Mouse (Mus musculus) right cerebral cortex, postnatal 10 days (tissue): ENCODE measurements around the gene Olfr1265.

Source experiments
- DNase-seq, 2 experiments: peaks; one replicate each; pipeline ENCODE4 v3.0.0; 2021; ENCODE audit warnings: low spot score in 2 of 2

Olfr1265 gene

DNA sequence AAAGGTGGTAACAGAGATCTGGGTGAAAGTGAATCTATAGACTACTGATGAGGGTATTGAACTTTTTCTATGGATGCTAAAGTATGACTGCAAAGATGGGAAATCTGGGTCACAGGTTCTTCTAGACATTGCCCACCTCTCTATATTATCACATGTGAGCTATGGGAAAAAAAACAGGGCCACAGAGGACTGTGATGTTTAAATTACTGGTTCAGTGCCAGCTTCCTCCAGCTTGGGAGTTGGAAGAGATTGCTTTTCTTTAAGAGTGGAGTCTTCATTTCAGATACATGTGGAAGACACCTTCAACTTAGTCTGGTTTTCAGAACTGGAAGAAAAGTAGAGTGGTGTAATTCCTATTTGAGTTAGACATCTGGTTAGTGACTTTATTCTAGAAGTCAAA lies at the start of gene Olfr1265:
Olfr1265 (plus strand) TSS at position 301 of the 400 bp plus-strand sequence.
- no peak for DNase-seq

DNA sequence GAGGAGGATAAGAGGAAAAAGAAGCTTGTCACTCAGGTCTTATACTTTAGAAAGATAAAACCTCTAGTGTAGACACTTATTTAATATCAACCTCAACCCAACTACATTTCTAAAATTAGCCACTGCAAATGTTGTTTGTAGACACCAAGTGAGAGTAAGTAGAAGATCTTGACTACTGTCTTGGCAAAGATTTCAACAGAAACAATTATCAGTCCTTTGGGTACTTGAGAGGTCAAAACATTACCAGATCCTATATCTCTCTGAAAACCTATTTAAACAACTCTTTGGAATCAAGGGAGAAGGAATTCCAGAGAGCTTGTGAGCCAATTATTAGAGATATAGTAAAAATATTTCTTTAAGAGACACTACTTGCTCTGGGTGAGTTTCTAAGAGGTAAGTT lies 44.2 kb upstream of the Olfr1265 start, which contains the start of gene Olfr1261:
Olfr1261 (plus strand) TSS at position 301 of the 400 bp plus-strand sequence.
- no peak for DNase-seq

DNA sequence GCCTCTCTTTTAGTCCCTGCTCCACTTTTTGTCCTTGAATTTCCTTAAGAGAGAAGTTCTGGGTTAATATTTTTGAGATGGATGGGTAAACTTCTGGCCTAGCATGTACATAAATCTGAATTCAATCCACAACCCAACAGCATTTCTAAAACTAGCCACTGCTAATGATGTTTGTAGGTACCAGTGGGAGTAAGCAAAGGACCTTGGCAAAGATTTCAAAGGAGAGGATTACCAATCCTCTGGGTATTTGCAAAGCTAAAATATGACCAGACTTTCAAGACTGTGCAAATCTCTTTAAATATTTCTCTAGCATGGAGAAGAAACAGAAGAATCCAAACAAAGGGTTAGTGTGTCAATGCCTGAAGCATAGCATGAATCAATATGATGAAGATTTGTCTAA lies 35.3 kb upstream of the Olfr1265 start, which contains the start of gene Olfr1262:
Olfr1262 (plus strand) TSS at position 301 of the 400 bp plus-strand sequence.
- no peak for DNase-seq

DNA sequence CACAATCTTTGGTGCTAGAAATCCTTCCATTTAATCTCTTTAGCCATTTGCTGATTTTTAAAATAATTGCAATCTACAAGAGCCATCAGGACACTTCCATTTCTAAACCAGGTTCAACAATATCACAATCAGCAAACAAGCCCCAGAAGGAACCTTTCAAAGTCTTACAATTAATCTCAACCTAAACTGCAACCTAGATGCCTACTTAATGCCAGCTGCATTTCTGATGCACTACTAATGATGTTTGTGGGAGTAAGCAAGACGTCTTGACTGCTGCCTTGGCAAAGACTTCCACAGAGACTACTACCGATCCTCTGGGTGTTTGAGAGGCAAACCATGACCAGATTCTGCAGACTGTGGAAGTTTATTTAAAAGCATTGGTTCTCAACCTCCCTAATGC lies 23.3 kb upstream of the Olfr1265 start, which contains the start of gene Olfr1263:
Olfr1263 (plus strand) TSS at position 301 of the 400 bp plus-strand sequence.
- no peak for DNase-seq

DNA sequence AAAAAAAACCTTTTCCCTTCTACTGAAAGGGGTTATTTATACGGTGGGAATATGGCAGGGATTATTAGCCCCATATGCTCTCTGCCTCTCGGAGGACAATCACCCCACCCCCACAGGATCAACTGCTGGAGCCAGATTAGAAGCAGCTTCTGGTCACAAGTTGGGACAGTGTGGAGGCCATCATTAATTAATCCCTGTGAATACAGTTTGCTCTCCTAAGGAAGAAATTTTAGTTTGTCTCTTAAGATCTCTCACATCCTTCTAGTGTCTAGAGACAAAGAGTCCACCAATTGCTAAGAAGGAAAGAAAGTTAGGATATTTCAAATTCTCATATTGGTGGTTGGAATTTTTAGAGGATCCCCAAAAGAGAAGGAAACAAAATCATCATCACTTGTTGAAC lies 9.7 kb upstream of the Olfr1265 start, which contains the start of gene Olfr1264:
Olfr1264 (minus strand) TSS at position 101 of the 400 bp plus-strand sequence.
- DNase-seq, result no peak

DNA sequence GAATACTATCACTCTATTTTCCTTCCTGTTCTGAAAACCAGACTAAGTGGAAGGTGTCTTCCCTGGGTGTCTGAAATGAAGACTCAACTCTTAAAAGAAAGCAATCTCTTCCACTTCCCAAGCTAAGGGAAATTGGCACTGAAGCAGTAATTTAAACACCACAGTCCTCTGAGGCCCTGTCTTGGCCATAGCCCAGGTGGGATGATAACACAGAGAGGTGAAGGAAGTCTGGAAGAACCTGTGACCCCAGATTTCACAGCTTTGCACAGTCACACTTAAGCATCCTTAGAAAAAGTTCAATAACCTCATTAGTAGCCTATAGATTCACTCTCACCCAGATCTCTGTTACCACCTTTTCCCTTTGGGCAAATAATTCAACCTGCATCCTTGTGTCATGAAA lies 28.4 kb downstream of the Olfr1265 start, which contains the start of gene Olfr140:
Olfr140 (minus strand) TSS at position 101 of the 400 bp plus-strand sequence.
- DNase-seq, result no peak

DNA sequence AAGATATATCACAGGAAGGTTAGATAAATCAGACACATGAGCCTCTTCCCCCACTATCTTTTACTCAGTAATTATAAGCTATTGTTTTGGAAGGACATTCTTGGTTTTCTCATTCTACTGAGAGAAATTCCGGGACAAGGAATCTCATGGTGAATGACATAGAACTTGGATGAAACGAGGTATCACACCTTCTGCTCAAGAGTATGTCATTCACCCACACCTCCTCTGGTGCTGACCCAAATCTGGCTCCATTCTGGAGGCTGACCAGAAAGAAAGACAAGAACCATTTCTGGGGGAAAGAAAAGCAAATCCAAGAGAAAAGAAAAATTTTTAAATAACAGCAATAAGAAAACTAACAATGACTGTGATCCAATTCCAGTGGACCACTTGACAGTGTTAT lies 34.9 kb downstream of the Olfr1265 start:
- DNase-seq, result no peak
